In genomic region chr1:94804877-94805276, GRCm38 (mm10) we compare ENCODE assay signal across 30 mouse cellular contexts.
DNase-seq lines count a peak whose midpoint lies in the region; ATAC-seq and TF ChIP-seq lines count a peak whose summit lies in the region.
"Had no signal": no experiment of that assay in that cellular context is flagged by ENCODE, and none has a peak within 500 bp of the region (broad histone marks: within the 10 kb centered on the region; RNA-seq: fewer than 3 reads in every experiment).

No protein-coding gene starts in this region.

- ATAC-seq in intestine, embryonic 14.5 days (replicated peaks; ENCODE audit: low FRiP score, low TSS enrichment, low read depth) = 0 out of 2 replicates have a peak, but pooled peaks have one; percentile 32
- ATAC-seq in intestine, postnatal 0 days = no peak
- no peak for ATAC-seq in lung, postnatal 0 days
- ATAC-seq: forebrain, postnatal 0 days; midbrain, embryonic 15.5 days; Patski had no signal

- no peak overlapping the region for H3K4me3 ChIP-seq in intestine, embryonic 14.5 days (ENCODE audit: low read depth, low read length)
- no peak overlapping the region for H3K4me3 ChIP-seq in intestine, postnatal 0 days (ENCODE audit: low read depth, low read length)
- H3K4me3 ChIP-seq in lung, postnatal 0 days (ENCODE audit: low read depth, low read length) = no peak overlapping the region
- no peak overlapping the region for H3K4me3 ChIP-seq in lung, adult 2 months (replicated peaks; ENCODE audit: extremely low read depth, low read depth, low read length)
- H3K4me3 ChIP-seq: embryonic facial prominence, embryonic 12.5 days; heart, adult 2 months; heart, embryonic 12.5 days; hindbrain, embryonic 13.5 days; limb, embryonic 10.5 days; limb, embryonic 15.5 days; liver, embryonic 15.5 days; midbrain, embryonic 10.5 days; midbrain, embryonic 15.5 days; neural tube, embryonic 15.5 days had no signal

- H3K4me1 ChIP-seq in intestine, embryonic 14.5 days (replicated peaks; ENCODE audit: control insufficient read depth, insufficient read depth, low read length) = no peaks in the 10 kb centered on the region
- H3K4me1 ChIP-seq in intestine, postnatal 0 days (replicated peaks; ENCODE audit: control insufficient read depth, insufficient read depth, low read length) = no peaks in the 10 kb centered on the region
- no peaks in the 10 kb centered on the region for H3K4me1 ChIP-seq in lung, postnatal 0 days (ENCODE audit: insufficient read depth, low read depth, low read length)
- no peaks in the 10 kb centered on the region for H3K4me1 ChIP-seq in lung, adult 2 months (ENCODE audit: control insufficient read depth, insufficient read depth, low read length)
- H3K4me1 ChIP-seq: embryonic facial prominence, embryonic 12.5 days; heart, embryonic 12.5 days; hindbrain, embryonic 13.5 days; limb, embryonic 10.5 days; limb, embryonic 15.5 days; liver, embryonic 15.5 days; midbrain, embryonic 10.5 days; midbrain, embryonic 15.5 days; neural tube, embryonic 15.5 days had no signal

- H3K9me3 ChIP-seq in intestine, embryonic 14.5 days (ENCODE audit: control insufficient read depth, low read length) = no peaks in the 10 kb centered on the region
- H3K9me3 ChIP-seq in intestine, postnatal 0 days (ENCODE audit: control insufficient read depth) = no peaks in the 10 kb centered on the region
- H3K9me3 ChIP-seq in lung, postnatal 0 days (ENCODE audit: low read length) = no peaks in the 10 kb centered on the region
- H3K9me3 ChIP-seq: embryonic facial prominence, embryonic 12.5 days; heart, embryonic 12.5 days; hindbrain, embryonic 13.5 days; limb, embryonic 10.5 days; limb, embryonic 15.5 days; liver, embryonic 15.5 days; midbrain, embryonic 10.5 days; midbrain, embryonic 15.5 days; neural tube, embryonic 15.5 days had no signal

- DNase-seq in intestine, embryonic 14.5 days (ENCODE audit: low spot score) = no peak
- DNase-seq in lung, postnatal 0 days (ENCODE audit: low spot score) = peak; percentile 7
- no peak for DNase-seq in lung, adult 2 months
- DNase-seq in large intestine, adult 2 months (ENCODE audit: low read depth, low spot score) = peak; percentile 64
- DNase-seq in retina, embryonic 14.5 days (ENCODE audit: low spot score) = no peak
- no peak for DNase-seq in embryo, embryonic 10.5 days (ENCODE audit: low spot score)
- DNase-seq: adrenal gland, postnatal 10 days; cerebellum, adult 8-10 months; cerebellum, postnatal 36 days; embryo, embryonic 11 days; forebrain, postnatal 0 days; heart, adult 2 months; heart, postnatal 4 days; kidney, adult 8-10 months; kidney, postnatal 4 days; layer of hippocampus, postnatal 36 days; right cerebral cortex, postnatal 25 days; thymus, postnatal 4 days had no signal

- no peak overlapping the region for H3K4me2 ChIP-seq in intestine, embryonic 14.5 days (ENCODE audit: low read length)
- H3K4me2 ChIP-seq in intestine, postnatal 0 days (replicated peaks; ENCODE audit: low read depth) = no peak overlapping the region
- no peak overlapping the region for H3K4me2 ChIP-seq in lung, postnatal 0 days (replicated peaks; ENCODE audit: low read depth, low read length)
- H3K4me2 ChIP-seq: embryonic facial prominence, embryonic 12.5 days; heart, embryonic 12.5 days; hindbrain, embryonic 13.5 days; limb, embryonic 15.5 days; liver, embryonic 15.5 days; midbrain, embryonic 15.5 days; neural tube, embryonic 15.5 days had no signal

- H3K27ac ChIP-seq in intestine, embryonic 14.5 days (ENCODE audit: low read depth) = no peak overlapping the region
- H3K27ac ChIP-seq in intestine, postnatal 0 days (ENCODE audit: low read depth, low read length) = no peak overlapping the region
- no peak overlapping the region for H3K27ac ChIP-seq in lung, postnatal 0 days (ENCODE audit: low read length)
- H3K27ac ChIP-seq: embryonic facial prominence, embryonic 12.5 days; heart, adult 2 months; hindbrain, embryonic 13.5 days; kidney, postnatal 0 days; limb, embryonic 10.5 days; limb, embryonic 15.5 days; liver, embryonic 15.5 days; midbrain, embryonic 10.5 days; midbrain, embryonic 15.5 days; neural tube, embryonic 15.5 days had no signal

- no peaks in the 10 kb centered on the region for H3K36me3 ChIP-seq in intestine, embryonic 14.5 days (ENCODE audit: control insufficient read depth, insufficient read depth, low read length)
- H3K36me3 ChIP-seq in intestine, postnatal 0 days (ENCODE audit: control insufficient read depth, insufficient read depth) = no peaks in the 10 kb centered on the region
- H3K36me3 ChIP-seq in lung, postnatal 0 days (ENCODE audit: insufficient read depth, low read length) = no peaks in the 10 kb centered on the region
- H3K36me3 ChIP-seq: embryonic facial prominence, embryonic 12.5 days; heart, embryonic 12.5 days; hindbrain, embryonic 13.5 days; limb, embryonic 10.5 days; limb, embryonic 15.5 days; liver, embryonic 15.5 days; midbrain, embryonic 10.5 days; midbrain, embryonic 15.5 days; neural tube, embryonic 15.5 days had no signal

- 53% methylated on average over 1 of the region's 1 CpGs for WGBS in intestine, embryonic 14.5 days
- 38% methylated on average over 1 of the region's 1 CpGs for whole genome bisulfite sequencing in intestine, postnatal 0 days
- 30% methylated on average over 1 of the region's 1 CpGs for WGBS in lung, postnatal 0 days
- WGBS in lung, adult 2 months = 28% methylated on average over 1 of the region's 1 CpGs
- 16% methylated on average over 1 of the region's 1 CpGs for WGBS in large intestine, adult 2 months

- no peak for TF ChIP-seq EP300 in lung, postnatal 0 days (IDR thresholded peaks at IDR 0.05)

- H3K27me3 ChIP-seq in intestine, embryonic 14.5 days (replicated peaks; ENCODE audit: control insufficient read depth, insufficient read depth, low read length) = no peaks in the 10 kb centered on the region
- no peaks in the 10 kb centered on the region for H3K27me3 ChIP-seq in intestine, postnatal 0 days (replicated peaks; ENCODE audit: control insufficient read depth, insufficient read depth, low read length)
- no peaks in the 10 kb centered on the region for H3K27me3 ChIP-seq in lung, postnatal 0 days (replicated peaks; ENCODE audit: insufficient read depth, low read length)
- H3K27me3 ChIP-seq: embryonic facial prominence, embryonic 12.5 days; heart, embryonic 12.5 days; hindbrain, embryonic 13.5 days; limb, embryonic 15.5 days; liver, embryonic 15.5 days; midbrain, embryonic 15.5 days; neural tube, embryonic 15.5 days; Patski had no signal

- no peak for TF ChIP-seq CTCF in intestine, postnatal 0 days (IDR thresholded peaks at IDR 0.05; ENCODE audit: low read depth)
- TF ChIP-seq CTCF in lung, postnatal 0 days (IDR thresholded peaks at IDR 0.05) = no peak
- no peak for TF ChIP-seq CTCF in lung, adult 2 months (IDR thresholded peaks at IDR 0.05; ENCODE audit: insufficient read depth, low read length)

- H3K9ac ChIP-seq in intestine, embryonic 14.5 days (ENCODE audit: low read length) = no peak overlapping the region
- no peak overlapping the region for H3K9ac ChIP-seq in intestine, postnatal 0 days (ENCODE audit: low read depth, low read length)
- H3K9ac ChIP-seq in lung, postnatal 0 days (replicated peaks; ENCODE audit: low read depth) = no peak overlapping the region
- H3K9ac ChIP-seq: embryonic facial prominence, embryonic 12.5 days; forebrain, postnatal 0 days; heart, embryonic 12.5 days; hindbrain, embryonic 13.5 days; limb, embryonic 15.5 days; liver, embryonic 15.5 days; midbrain, embryonic 15.5 days; neural tube, embryonic 15.5 days had no signal

- no peak for TF ChIP-seq POLR2A in lung, adult 2 months (IDR thresholded peaks at IDR 0.05; ENCODE audit: borderline replicate concordance, extremely low read depth, low read depth, low read length)

Comparison
In these comparisons a context has a peak if more than half of its experiments do, and no peak if none do; other contexts are left out.
1. DNase-seq: peak in lung, postnatal 0 days (single experiment) and large intestine, adult 2 months (single experiment); none in intestine, embryonic 14.5 days (single experiment), lung, adult 2 months (single experiment), retina, embryonic 14.5 days (single experiment) and embryo, embryonic 10.5 days (single experiment).